Mouse (Mus musculus): ENCODE results near the gene Gm21970. TPM values are rescaled to one million over a fixed set of nuclear protein-coding genes. Genes with fewer than 3 reads are reported as not detected.

Gene Gm21970
- polyA plus RNA-seq, 2 experiments, result 0.04 TPM; not detected in 1

- DNase-seq (ENCODE audit: low read depth in 3 of 3, low spot score in 3 of 3), result no peak
Observed at GRCm38 (mm10) chr16:91387121-91387486, 4.4 kb upstream of the Gm21970 start.

GRCm38 (mm10) chr16:91390100-91390499 is 1.4 kb upstream of the Gm21970 start:
- Histone ChIP-seq H3K27ac (no peak overlapping the region), H3K9me3 (ENCODE audit: control insufficient read depth, low read length) (no peaks in the 10 kb centered on the region; the same call in 1 of the 2 replicates), H3K36me3 (replicated peaks; ENCODE audit: control insufficient read depth, insufficient read depth, low read depth) (peaks cover 88% of the 10 kb centered on the region), H3K4me1 (replicated peaks; ENCODE audit: control insufficient read depth in 2 of 2, insufficient read depth in 2 of 2, low read length in 1 of 2) (peaks cover 0 to 10% of the 10 kb centered on the region in 2 experiments; a peak in 2 of 4 replicates), H3K27me3 (ENCODE audit: control insufficient read depth, insufficient read depth, low read length) (no peaks in the 10 kb centered on the region), H3K4me3 (ENCODE audit: insufficient read depth in 1 of 2, low read depth in 2 of 2, low read length in 2 of 2) (no peak overlapping the region), H3K9ac (replicated peaks) (no peak overlapping the region), H3K4me2 (ENCODE audit: low read depth) (no peak overlapping the region)
- TF ChIP-seq EP300 (IDR thresholded peaks at IDR 0.05; ENCODE audit: low read depth), result no peak
- peak; percentile 84 for TF ChIP-seq CTCF (IDR thresholded peaks at IDR 0.05; ENCODE audit: low read depth)
- no peak for DNase-seq (ENCODE audit: low read depth in 3 of 3, low spot score in 3 of 3)
- WGBS (ENCODE audit: insufficient replicate concordance), result 81% methylated on average over 4 of the region's 4 CpGs
- ATAC-seq (ENCODE audit: insufficient read depth), result no peak

More at GRCm38 (mm10) chr16:91387121-91387486, 4.4 kb upstream of the Gm21970 start:
- Histone ChIP-seq H3K36me3 (replicated peaks; ENCODE audit: control insufficient read depth, insufficient read depth, low read depth) (peaks cover 78% of the 10 kb centered on the region), H3K9me3 (ENCODE audit: control insufficient read depth, low read length) (no peaks in the 10 kb centered on the region; the same call in 1 of the 2 replicates), H3K4me2 (ENCODE audit: low read depth) (no peak overlapping the region), H3K27me3 (ENCODE audit: control insufficient read depth, insufficient read depth, low read length) (no peaks in the 10 kb centered on the region), H3K27ac (no peak overlapping the region), H3K9ac (replicated peaks) (no peak overlapping the region), H3K4me1 (replicated peaks; ENCODE audit: control insufficient read depth in 2 of 2, insufficient read depth in 2 of 2, low read length in 1 of 2) (peaks cover 2 to 12% of the 10 kb centered on the region in 2 experiments; a peak in 3 of 4 replicates), H3K4me3 (ENCODE audit: insufficient read depth in 1 of 2, low read depth in 2 of 2, low read length in 2 of 2) (no peak overlapping the region)
- TF ChIP-seq EP300 (IDR thresholded peaks at IDR 0.05; ENCODE audit: low read depth) (0 out of 2 replicates have a peak, but pooled peaks have one; percentile 10), CTCF (IDR thresholded peaks at IDR 0.05; ENCODE audit: low read depth) (no peak)
- ATAC-seq (ENCODE audit: insufficient read depth), result 0 out of 2 replicates have a peak, but pooled peaks have one; percentile 14
- WGBS (ENCODE audit: insufficient replicate concordance), result 62% methylated on average over 3 of the region's 3 CpGs

DNA sequence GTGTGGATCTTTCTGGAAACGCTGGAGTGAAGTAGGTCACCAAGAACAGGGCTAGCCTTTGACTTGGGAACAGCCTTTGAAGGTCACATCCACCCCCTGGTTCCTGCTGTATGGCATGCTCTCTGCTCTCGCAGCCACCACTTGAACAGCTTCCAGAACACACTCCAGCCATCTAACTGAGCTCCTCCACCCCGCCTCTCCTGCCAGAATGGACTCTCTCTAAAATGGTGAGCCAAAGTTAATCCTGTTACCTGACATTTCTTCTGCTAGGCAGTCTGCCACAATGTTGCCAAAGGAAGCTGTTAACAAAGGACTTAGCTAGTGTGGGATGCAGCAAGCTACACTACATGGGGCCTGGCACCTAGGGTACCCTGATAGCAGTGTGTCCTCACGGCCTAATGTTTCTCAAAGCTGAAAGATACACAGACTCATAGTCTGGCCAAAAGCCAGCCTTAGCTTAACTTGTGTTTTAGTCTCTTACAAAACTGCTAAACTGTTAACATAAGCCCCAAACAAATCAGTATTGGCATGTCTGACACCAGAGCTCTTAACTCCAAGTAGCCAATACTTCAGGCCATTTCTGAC is 3.4 kb downstream of the Gm21970 start:
- no peak for DNase-seq (ENCODE audit: low read depth in 3 of 3, low spot score in 3 of 3)
- 69% methylated on average over 4 of the region's 4 CpGs for WGBS (ENCODE audit: insufficient replicate concordance)

GRCm38 (mm10) chr16:91395633-91396392 is 4.3 kb downstream of the Gm21970 start:
- TF ChIP-seq EP300 (IDR thresholded peaks at IDR 0.05; ENCODE audit: low read depth) (no peak), CTCF (IDR thresholded peaks at IDR 0.05; ENCODE audit: low read depth) (no peak)
- Histone ChIP-seq H3K4me3 (ENCODE audit: insufficient read depth in 1 of 2, low read depth in 2 of 2, low read length in 2 of 2) (no peak overlapping the region), H3K9me3 (ENCODE audit: control insufficient read depth, low read length) (no peaks in the 10 kb centered on the region), H3K36me3 (replicated peaks; ENCODE audit: control insufficient read depth, insufficient read depth, low read depth) (peaks cover 64% of the 10 kb centered on the region), H3K9ac (replicated peaks) (no peak overlapping the region), H3K4me2 (ENCODE audit: low read depth) (no peak overlapping the region), H3K27me3 (ENCODE audit: control insufficient read depth, insufficient read depth, low read length) (no peaks in the 10 kb centered on the region), H3K27ac (peak overlapping the region; percentile 76), H3K4me1 (replicated peaks; ENCODE audit: control insufficient read depth in 2 of 2, insufficient read depth in 2 of 2, low read length in 1 of 2) (peaks cover 25 to 26% of the 10 kb centered on the region in 2 experiments)
- ATAC-seq (ENCODE audit: insufficient read depth), result peak; percentile 51; the same call in 1 of the 2 replicates
- DNase-seq (ENCODE audit: low read depth in 3 of 3, low spot score in 3 of 3), result no peak
- WGBS (ENCODE audit: insufficient replicate concordance), result 51% methylated on average over 8 of the region's 8 CpGs

More for the DNA sequence above, 3.4 kb downstream of the Gm21970 start:
- no peak for TF ChIP-seq CTCF (IDR thresholded peaks at IDR 0.05; ENCODE audit: low read depth)
- TF ChIP-seq EP300 (IDR thresholded peaks at IDR 0.05; ENCODE audit: low read depth), result no peak
- H3K27ac ChIP-seq, result peak overlapping the region; percentile 54
- H3K4me1 ChIP-seq (replicated peaks; ENCODE audit: control insufficient read depth in 2 of 2, insufficient read depth in 2 of 2, low read length in 1 of 2), result peaks cover 25 to 26% of the 10 kb centered on the region in 2 experiments
- H3K4me3 ChIP-seq (ENCODE audit: insufficient read depth in 1 of 2, low read depth in 2 of 2, low read length in 2 of 2), result no peak overlapping the region
- no peak for ATAC-seq (ENCODE audit: insufficient read depth)
- no peak overlapping the region for H3K9ac ChIP-seq (replicated peaks)
- H3K27me3 ChIP-seq (ENCODE audit: control insufficient read depth, insufficient read depth, low read length), result no peaks in the 10 kb centered on the region
- peaks cover 72% of the 10 kb centered on the region for H3K36me3 ChIP-seq (replicated peaks; ENCODE audit: control insufficient read depth, insufficient read depth, low read depth)
- H3K9me3 ChIP-seq (ENCODE audit: control insufficient read depth, low read length), result no peaks in the 10 kb centered on the region
- no peak overlapping the region for H3K4me2 ChIP-seq (ENCODE audit: low read depth)

Data from liver, embryonic 14.5 days (tissue).